Mouse (Mus musculus): ENCODE data around the gene Tns4.

Gene Tns4

GRCm38 (mm10) chr11:99093740-99094139 lies 4.6 kb upstream of the Tns4 start:
- no peak for DNase-seq (ENCODE audit: low read depth, low spot score)

GRCm38 (mm10) chr11:99091666-99092065 lies 2.6 kb upstream of the Tns4 start:
- DNase-seq (ENCODE audit: low read depth, low spot score): no peak

- DNase-seq (ENCODE audit: low read depth, low spot score): no peak
These were observed 1.3 kb upstream of the Tns4 start for GRCm38 (mm10) chr11:99090391-99090790.

- DNase-seq (ENCODE audit: low read depth, low spot score): no peak
These were observed 620 bp downstream of the Tns4 start for GRCm38 (mm10) chr11:99088486-99088885.

GRCm38 (mm10) chr11:99084366-99084765 lies 4.7 kb downstream of the Tns4 start:
- no peak for DNase-seq (ENCODE audit: low read depth, low spot score)

DNA sequence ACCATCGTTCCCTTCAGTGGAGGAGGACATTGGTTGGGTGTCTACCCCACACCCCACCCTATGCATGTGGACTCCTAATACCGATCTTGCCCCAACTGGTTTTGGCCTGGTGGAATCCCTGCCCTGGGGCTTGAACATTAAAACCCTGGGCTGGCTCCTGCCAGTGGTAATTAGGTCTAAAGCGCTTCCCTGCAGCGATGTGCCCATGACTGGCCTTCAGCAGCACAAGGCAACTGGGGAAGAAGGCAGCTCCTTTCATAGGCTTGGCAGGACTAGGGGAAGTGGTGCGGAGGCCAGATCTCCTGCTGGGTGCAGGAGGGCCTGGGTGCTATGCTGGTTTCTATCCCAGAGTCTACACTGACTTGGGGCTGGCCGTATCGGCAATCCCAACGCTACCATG lies 5.6 kb downstream of the Tns4 start:
- DNase-seq (ENCODE audit: low read depth, low spot score): no peak

DNA sequence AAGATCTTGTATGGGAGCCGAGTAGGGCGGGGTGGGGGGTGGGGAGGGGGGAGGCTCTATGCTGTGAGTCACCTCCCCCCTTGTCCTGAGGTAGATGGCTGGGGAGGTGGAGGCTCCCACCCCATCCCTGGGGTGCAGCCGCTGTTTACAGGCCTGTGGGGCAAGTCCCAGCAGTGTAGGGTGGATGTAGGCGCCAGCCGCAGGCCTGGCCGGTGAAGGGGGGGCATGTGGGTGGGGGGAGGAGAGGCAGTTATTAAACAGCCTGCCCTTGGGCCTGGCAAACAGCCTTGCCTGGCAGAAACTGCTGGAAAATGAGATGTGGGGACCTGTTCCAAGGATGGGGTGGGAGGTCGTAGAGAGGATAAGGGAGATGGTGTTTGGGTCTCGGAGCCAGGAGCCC lies 7.0 kb downstream of the Tns4 start:
- no peak for DNase-seq (ENCODE audit: low read depth, low spot score)

- no peak for DNase-seq (ENCODE audit: low read depth, low spot score)
These were observed 7.5 kb downstream of the Tns4 start for GRCm38 (mm10) chr11:99081566-99081965.

GRCm38 (mm10) chr11:99080902-99081543 lies 8.1 kb downstream of the Tns4 start:
- DNase-seq (ENCODE audit: low read depth, low spot score): no peak

DNA sequence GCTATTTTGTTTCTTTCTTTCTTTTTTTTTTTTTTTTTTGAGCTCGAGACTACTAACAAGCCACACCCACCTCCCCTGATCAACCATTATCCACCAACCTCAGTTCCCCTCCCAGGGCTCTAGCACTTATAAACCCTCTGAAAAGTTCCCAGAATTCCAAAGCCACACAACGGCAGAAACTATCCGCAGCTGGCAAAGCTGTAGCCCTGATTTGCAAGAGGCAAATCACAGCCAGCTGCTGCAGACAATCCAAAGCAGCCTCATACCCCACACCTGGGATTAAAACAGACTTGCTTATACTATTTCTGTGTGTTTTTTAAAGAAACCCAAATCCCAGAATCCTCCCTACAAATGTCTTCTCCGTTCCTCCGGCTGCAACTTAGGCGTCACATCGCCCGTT lies 11.2 kb downstream of the Tns4 start:
- DNase-seq (ENCODE audit: low read depth, low spot score): no peak

GRCm38 (mm10) chr11:99076744-99077319 lies 12.3 kb downstream of the Tns4 start:
- DNase-seq (ENCODE audit: low read depth, low spot score): no peak

GRCm38 (mm10) chr11:99073781-99074180 lies 15.3 kb downstream of the Tns4 start:
- no peak for DNase-seq (ENCODE audit: low read depth, low spot score)

DNA sequence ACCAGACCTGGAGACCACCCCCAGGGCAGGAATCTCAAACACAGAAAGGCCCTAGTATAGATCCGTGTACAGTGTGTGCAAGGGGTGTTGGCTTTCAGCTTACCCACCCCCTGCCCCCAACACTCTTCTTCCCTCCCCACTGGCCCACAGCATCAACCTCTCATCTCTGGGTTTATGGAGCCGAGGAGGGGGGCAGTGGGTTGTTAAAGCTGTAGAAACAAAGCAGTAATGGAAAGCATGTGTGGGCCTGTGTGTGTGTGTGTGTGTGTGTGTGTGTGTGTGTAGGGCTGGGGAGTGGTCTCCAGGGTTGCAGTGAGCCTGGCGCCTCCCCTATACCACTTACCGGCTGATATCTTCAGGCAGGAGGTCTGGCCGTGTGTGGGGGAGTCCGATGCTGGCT lies 17.2 kb downstream of the Tns4 start:
- no peak for DNase-seq (ENCODE audit: low read depth, low spot score)

DNA sequence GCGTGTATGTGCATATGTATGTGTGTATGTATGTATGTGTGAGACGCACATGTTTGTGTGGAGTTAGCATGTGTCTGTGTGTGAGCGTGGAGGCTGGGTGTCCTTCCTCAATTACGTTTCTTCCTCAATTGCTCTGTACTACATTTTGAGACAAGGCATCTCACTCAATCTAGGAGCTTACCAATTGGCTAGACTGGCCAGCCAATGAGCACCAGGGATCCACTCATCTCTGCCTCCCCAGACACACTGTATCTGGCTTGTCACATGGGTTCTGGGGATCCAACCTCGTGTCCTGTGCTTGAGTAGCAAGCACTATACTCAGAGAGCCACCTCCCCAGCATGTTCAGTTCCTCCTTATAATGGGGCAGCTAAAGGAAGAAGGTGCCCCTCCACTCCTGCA lies 20.7 kb downstream of the Tns4 start:
- no peak for DNase-seq (ENCODE audit: low read depth, low spot score)

GRCm38 (mm10) chr11:99067591-99067990 lies 21.5 kb downstream of the Tns4 start:
- no peak for DNase-seq (ENCODE audit: low read depth, low spot score)

- DNase-seq (ENCODE audit: low read depth, low spot score): peak; percentile 92
These were observed 23.1 kb downstream of the Tns4 start for GRCm38 (mm10) chr11:99065979-99066378.

DNA sequence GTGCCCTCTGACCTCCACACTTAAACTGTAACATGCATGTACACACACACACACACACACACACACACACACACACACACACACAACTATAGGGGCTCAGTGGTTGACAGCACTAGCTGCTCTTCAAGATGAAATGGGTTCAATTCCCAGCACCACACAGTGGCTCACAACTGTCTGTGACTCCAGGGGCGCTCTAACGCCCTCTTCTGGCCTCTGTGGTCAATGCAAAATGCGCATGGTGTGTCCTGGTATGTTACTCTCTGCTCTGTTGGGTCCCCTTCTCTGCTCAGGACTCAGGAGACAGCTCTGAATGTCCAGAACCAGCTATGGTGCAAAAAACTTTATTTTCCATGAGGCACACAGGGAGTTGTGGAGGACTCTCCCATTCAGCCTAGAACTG lies 23.8 kb downstream of the Tns4 start:
- no peak for DNase-seq (ENCODE audit: low read depth, low spot score)

- no peak for DNase-seq (ENCODE audit: low read depth, low spot score)
These were observed 25.5 kb downstream of the Tns4 start for GRCm38 (mm10) chr11:99063406-99064131.

DNA sequence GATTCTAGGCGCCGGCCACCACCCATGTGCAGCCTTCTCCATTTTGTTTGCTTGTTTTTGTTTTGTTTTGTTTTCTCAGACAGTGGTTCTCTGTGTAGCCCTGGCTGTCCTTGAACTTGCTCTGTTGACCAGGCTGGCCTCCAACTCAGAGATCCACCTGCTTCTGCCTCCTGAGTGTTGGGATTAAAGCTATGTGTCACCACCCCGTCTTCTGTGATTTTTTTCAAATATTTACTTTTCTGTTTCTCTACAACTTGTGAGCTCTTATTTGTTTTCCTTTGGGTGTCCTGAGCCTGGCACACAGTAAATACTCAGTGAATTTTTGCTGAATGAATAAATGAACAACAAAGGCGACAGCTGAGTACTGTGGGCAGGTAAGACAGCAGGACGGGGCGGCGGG lies 26.4 kb downstream of the Tns4 start:
- DNase-seq (ENCODE audit: low read depth, low spot score): no peak

GRCm38 (mm10) chr11:99060435-99060834 lies 28.7 kb downstream of the Tns4 start:
- no peak for DNase-seq (ENCODE audit: low read depth, low spot score)

- peak; percentile 44 for DNase-seq (ENCODE audit: low read depth, low spot score)
These were observed 33.3 kb downstream of the Tns4 start for GRCm38 (mm10) chr11:99055571-99056452.

- DNase-seq (ENCODE audit: low read depth, low spot score): no peak
These were observed 34.0 kb downstream of the Tns4 start for GRCm38 (mm10) chr11:99055143-99055542.

Data from skeletal muscle tissue, adult 2 months (tissue).